Mouse (Mus musculus): Measurements from ENCODE around the gene Crkl. TPM values are rescaled to one million over a fixed set of nuclear protein-coding genes. Genes with fewer than 3 reads are reported as not detected.

Crkl gene
- polyA plus RNA-seq, 1 experiment: 5.4 TPM

- peaks cover 67% of the 10 kb centered on the region for H3K36me3 ChIP-seq (replicated peaks; ENCODE audit: low read length)
- no peaks in the 10 kb centered on the region for H3K27me3 ChIP-seq (replicated peaks)
- no peak for TF ChIP-seq GATA1 (IDR thresholded peaks at IDR 0.05; ENCODE audit: borderline replicate concordance, low read length)
- TF ChIP-seq FLI1 (IDR thresholded peaks at IDR 0.05; ENCODE audit: low read length): no peak
- no peak overlapping the region for H3K4me3 ChIP-seq (replicated peaks)
- peaks cover 61% of the 10 kb centered on the region for H3K4me1 ChIP-seq
- H3K9me3 ChIP-seq: no peaks in the 10 kb centered on the region
These were observed 26.6 kb downstream of the Crkl start for GRCm38 (mm10) chr16:17478331-17478943.

GRCm38 (mm10) chr16:17481465-17481864 is 29.7 kb downstream of the Crkl start:
- Histone ChIP-seq H3K4me3 (replicated peaks) (no peak overlapping the region), H3K36me3 (replicated peaks; ENCODE audit: low read length) (peaks cover 75% of the 10 kb centered on the region), H3K9me3 (no peaks in the 10 kb centered on the region), H3K4me1 (peaks cover 49% of the 10 kb centered on the region), H3K27me3 (replicated peaks) (no peaks in the 10 kb centered on the region)
- TF ChIP-seq FLI1 (IDR thresholded peaks at IDR 0.05; ENCODE audit: low read length) (no peak), GATA1 (IDR thresholded peaks at IDR 0.05; ENCODE audit: borderline replicate concordance, low read length) (no peak)

GRCm38 (mm10) chr16:17486505-17486904 is 34.7 kb downstream of the Crkl start:
- H3K27me3 ChIP-seq (replicated peaks): peaks cover 20% of the 10 kb centered on the region
- no peak overlapping the region for H3K4me3 ChIP-seq (replicated peaks)
- H3K36me3 ChIP-seq (replicated peaks; ENCODE audit: low read length): peaks cover 72% of the 10 kb centered on the region
- H3K9me3 ChIP-seq: no peaks in the 10 kb centered on the region
- no peak for TF ChIP-seq FLI1 (IDR thresholded peaks at IDR 0.05; ENCODE audit: low read length)
- no peak for TF ChIP-seq GATA1 (IDR thresholded peaks at IDR 0.05; ENCODE audit: borderline replicate concordance, low read length)
- peaks cover 44% of the 10 kb centered on the region for H3K4me1 ChIP-seq

DNA sequence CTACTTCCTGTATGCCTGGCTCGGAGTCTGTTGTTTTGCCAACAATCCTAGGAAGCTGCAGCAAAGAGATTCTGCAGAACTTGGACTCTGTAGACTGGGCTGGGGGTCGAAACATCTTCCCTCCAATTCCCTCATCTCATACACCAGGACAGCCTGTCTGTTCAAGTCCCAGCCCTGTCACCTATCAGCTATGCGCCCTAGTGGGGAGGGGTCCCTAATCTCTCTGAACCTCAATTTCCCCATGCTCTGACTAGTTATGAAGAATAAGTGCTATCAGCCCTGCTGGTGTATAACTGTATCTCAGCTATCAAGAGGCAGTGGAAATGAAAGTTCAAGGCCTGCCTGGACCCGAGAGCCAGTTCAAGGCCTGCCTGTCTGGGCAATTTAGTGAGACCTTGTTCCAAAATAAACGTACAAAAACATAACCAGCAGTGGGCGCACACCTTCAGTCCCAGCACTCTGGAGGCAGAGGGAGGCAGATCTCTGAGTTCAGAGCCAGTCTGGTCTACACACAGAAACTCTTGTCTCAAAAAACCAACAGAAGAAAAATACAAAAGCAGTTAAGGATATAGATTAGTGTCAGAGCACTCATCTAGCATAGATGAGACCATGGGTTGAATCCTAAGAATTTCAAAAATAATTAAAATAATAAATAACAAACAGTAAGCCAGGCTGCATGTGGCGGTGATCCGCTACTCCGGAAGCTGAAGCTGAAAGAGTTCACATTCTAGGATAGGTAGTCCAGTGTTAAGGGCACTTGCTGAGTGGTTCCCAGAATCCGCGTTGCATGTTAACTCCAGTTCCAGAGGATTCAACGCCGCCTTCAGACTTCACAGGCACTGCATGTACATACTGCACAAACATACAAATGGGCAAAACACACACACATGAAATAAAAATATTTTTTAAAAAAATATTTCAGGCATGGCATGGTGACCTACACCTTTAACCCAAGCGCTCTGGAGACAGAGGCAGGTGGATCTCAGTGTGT is 37.0 kb downstream of the Crkl start:
- Histone ChIP-seq H3K9me3 (no peaks in the 10 kb centered on the region), H3K36me3 (replicated peaks; ENCODE audit: low read length) (peaks cover 50% of the 10 kb centered on the region), H3K4me3 (replicated peaks) (peak overlapping the region; percentile 86), H3K4me1 (peaks cover 51% of the 10 kb centered on the region), H3K27me3 (replicated peaks) (peaks cover 36% of the 10 kb centered on the region)
- no peak for TF ChIP-seq FLI1 (IDR thresholded peaks at IDR 0.05; ENCODE audit: low read length)
- TF ChIP-seq GATA1 (IDR thresholded peaks at IDR 0.05; ENCODE audit: borderline replicate concordance, low read length): no peak

DNA sequence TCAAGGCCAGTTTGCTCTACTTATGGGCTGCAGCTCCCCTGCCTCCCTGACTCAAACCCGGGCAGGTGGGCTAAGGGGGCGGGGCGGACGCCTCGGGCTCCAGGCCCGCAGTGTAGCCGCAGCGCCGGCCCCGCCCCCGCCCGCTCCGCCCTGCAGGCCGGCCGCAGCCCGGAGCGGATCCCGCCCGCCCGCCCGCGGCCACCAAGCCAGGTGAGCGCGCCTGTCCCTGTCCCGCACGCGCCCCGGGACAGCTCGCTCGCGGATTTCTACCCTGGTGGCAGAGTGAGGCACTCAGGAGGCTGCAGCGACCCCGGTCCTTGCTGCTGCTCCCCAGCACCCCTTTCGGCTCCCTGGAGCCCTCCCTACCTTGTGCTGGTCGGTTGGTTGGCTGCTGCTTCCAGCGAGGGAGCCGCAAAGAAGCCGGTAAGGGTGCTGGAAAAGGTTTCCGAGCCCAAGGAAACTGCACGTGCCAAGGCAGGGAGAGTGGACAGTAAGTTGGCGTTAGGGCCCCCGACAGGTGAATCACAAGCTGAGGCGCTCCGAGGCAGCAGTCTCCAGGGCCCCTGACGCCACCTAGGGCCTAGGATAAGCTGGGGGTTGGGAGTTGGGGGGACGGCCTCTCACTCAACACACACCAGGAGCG is 37.8 kb downstream of the Crkl start, which contains the start of gene Aifm3:
Gene Aifm3, plus strand, starts transcription at position 143 of the 643 bp plus-strand sequence.
- Histone ChIP-seq H3K4me1 (peaks cover 49% of the 10 kb centered on the region), H3K4me3 (replicated peaks) (peak within 1 kb of the TSS; percentile 86), H3K36me3 (replicated peaks; ENCODE audit: low read length) (peaks cover 42% of the 10 kb centered on the region), H3K27me3 (replicated peaks) (peaks cover 39% of the 10 kb centered on the region), H3K9me3 (no peaks in the 10 kb centered on the region)
- TF ChIP-seq FLI1 (IDR thresholded peaks at IDR 0.05; ENCODE audit: low read length) (no peak), GATA1 (IDR thresholded peaks at IDR 0.05; ENCODE audit: borderline replicate concordance, low read length) (no peak)

DNA sequence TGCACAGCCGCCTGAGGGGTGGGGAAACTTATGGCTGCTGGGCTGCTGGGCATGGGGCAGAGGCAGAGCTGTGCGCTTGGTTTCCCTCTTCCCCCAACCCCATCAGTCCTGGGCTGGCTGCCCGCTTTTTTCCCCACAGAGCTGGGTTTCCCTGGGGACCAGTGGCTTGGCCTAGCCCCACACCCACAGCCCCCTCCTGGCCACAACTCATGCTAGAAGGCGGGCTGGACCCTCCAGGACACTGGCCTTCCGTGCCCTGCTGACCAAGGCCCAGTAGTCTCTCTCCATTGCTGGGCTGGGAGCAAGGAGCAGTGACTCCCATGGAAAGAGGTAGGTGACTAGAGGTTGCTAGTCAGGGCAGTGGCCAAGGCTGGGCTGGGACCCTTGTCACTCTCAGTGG is 39.4 kb downstream of the Crkl start:
- peaks cover 49% of the 10 kb centered on the region for H3K4me1 ChIP-seq
- peaks cover 48% of the 10 kb centered on the region for H3K27me3 ChIP-seq (replicated peaks)
- no peaks in the 10 kb centered on the region for H3K9me3 ChIP-seq
- no peak overlapping the region for H3K4me3 ChIP-seq (replicated peaks)
- TF ChIP-seq FLI1 (IDR thresholded peaks at IDR 0.05; ENCODE audit: low read length) (no peak), GATA1 (IDR thresholded peaks at IDR 0.05; ENCODE audit: borderline replicate concordance, low read length) (no peak)
- H3K36me3 ChIP-seq (replicated peaks; ENCODE audit: low read length): peaks cover 26% of the 10 kb centered on the region

DNA sequence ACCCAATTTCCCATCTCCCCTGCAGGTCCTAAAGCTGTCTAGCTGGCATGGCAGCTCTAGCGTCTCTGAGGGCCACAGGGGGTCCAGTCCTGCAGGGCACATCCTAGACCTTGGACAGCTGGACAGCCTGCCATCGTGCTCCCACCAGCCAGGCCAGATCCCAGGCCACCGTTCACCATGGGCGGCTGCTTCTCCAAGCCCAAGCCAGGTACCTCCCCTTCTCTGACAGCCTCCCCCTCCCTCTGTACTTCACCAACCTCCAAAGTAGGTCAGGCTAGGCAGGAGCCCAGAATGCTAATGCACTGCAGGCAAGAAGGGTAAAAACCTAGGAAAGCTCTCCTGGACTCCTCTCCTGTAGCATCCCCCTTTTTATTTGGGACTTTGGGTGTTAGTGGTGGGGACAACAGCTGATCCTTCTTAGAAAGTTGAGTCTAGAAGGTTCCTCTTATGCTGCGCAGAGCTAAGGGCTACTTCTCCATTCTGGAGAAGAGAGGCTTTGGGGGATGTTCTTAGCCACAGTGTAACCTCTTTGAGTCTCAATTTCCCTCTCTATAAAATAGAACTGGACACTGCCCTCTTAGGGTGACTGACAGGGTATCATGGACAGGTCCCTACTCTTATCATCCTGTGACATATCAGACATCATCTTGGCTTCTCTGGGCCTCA is 40.2 kb downstream of the Crkl start:
- Histone ChIP-seq H3K27me3 (replicated peaks) (peaks cover 56% of the 10 kb centered on the region), H3K36me3 (replicated peaks; ENCODE audit: low read length) (peaks cover 17% of the 10 kb centered on the region), H3K4me1 (peaks cover 53% of the 10 kb centered on the region), H3K4me3 (replicated peaks) (peak overlapping the region; percentile 23), H3K9me3 (no peaks in the 10 kb centered on the region)
- TF ChIP-seq FLI1 (IDR thresholded peaks at IDR 0.05; ENCODE audit: low read length) (no peak), GATA1 (IDR thresholded peaks at IDR 0.05; ENCODE audit: borderline replicate concordance, low read length) (no peak)

DNA sequence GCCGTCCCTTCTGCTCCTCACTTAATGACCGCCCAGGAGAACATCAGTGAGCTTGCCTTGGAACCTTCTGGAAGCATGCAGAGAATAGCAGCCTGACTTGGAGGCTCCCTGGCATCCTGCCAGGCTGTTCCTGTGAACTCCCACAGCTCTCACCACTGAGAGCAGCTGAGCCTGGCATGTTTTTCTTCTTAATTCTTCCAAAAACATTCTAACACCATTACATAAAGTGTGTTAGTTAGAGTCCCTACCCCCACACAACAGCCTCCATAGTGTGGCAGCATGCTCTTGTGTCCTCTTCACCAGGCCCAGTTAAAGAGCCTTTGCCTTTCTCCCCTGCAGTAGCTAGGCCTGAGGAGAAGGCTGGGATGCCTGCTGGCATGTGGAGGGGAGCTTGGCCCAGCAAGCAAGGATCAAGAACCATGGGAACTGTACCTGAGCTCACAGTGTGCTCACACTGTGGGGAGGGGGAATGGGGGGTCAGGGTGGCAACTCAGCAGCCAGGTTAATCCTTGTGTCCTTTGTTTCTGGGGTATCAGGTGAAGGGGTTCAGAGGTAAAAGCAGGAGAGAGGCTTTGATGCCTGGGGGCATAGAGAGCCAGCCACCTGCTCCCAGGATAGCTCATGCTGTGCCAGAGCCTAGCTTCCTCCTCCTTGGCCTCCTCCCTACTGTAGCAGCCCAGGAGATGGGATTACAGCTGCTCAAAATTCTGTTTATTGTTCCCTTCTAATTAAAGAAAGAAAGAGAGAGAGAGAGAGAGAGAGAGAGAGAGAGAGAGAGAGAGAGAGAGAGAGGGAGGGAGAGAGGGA is 44.9 kb downstream of the Crkl start:
- no peaks in the 10 kb centered on the region for H3K9me3 ChIP-seq
- TF ChIP-seq GATA1 (IDR thresholded peaks at IDR 0.05; ENCODE audit: borderline replicate concordance, low read length) (no peak), FLI1 (IDR thresholded peaks at IDR 0.05; ENCODE audit: low read length) (no peak)
- peaks cover 21% of the 10 kb centered on the region; the same call in 1 of the 2 replicates for H3K4me1 ChIP-seq
- no peak overlapping the region for H3K4me3 ChIP-seq (replicated peaks)
- no peaks in the 10 kb centered on the region for H3K36me3 ChIP-seq (replicated peaks; ENCODE audit: low read length)
- H3K27me3 ChIP-seq (replicated peaks): peaks cover 58% of the 10 kb centered on the region

Data from megakaryocyte, embryonic 14.5 days (primary cell).